Mouse (Mus musculus) kidney, adult 2 months (tissue): ENCODE data around the gene Nfatc2.

Experiments used
- CTCF ChIP-seq: fragments of 200-500 bp; conservative IDR thresholded peaks from 2 replicates; pipeline ENCODE4 v1.5.1; 2011; ENCODE audit warnings: low read depth, mild to moderate bottlenecking, control low read depth, low read length, moderate library complexity, mixed read lengths; ENCODE audit not compliant: insufficient read depth, insufficient read length
- POLR2A ChIP-seq: fragments of 200-500 bp; IDR thresholded peaks from one replicate; pipeline ENCODE4 v1.6.1; 2011; ENCODE audit warnings: low read depth, low read length, control low read depth

DNA sequence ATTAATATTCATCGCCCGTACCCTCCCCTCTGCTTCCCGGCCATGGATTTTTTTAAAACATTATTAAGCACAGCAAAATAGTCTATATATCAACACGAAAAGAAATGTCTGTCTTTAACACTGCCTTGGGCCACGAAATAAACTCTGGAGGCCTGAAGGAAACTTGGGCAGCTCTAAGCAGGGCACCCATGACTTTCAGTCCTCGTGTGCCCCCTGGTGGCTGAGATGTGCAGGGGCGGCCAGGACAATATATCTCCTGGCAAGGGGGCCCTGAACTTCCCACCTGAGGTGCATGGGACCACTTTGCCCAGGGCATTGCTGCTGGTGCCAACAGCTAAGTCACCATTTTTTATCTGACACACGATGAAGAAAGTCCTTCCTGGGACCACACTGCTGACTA is 27.3 kb upstream of the Nfatc2 start:
- TF ChIP-seq CTCF, result peak; percentile 88
- no peak for TF ChIP-seq POLR2A
